ENCODE assay signal across 22 mouse cellular contexts in genomic region chr4:46095826-46096159, GRCm38 (mm10). TPM values are rescaled to one million over a fixed set of nuclear protein-coding genes. Genes with fewer than 3 reads are reported as not detected.
DNase-seq lines count a peak whose midpoint lies in the region; ATAC-seq and TF ChIP-seq lines count a peak whose summit lies in the region.
"Had no signal": no experiment of that assay in that cellular context is flagged by ENCODE, and none has a peak within 500 bp of the region (broad histone marks: within the 10 kb centered on the region; RNA-seq: fewer than 3 reads in every experiment).

No protein-coding gene starts in this region.

- H3K36me3 ChIP-seq in heart, adult 2 months (ENCODE audit: control insufficient read depth, insufficient read depth, low read length) = no peaks in the 10 kb centered on the region
- no peaks in the 10 kb centered on the region for H3K36me3 ChIP-seq in MEL (ENCODE audit: control insufficient read depth in 1 of 2, insufficient read depth in 2 of 2, low read length in 2 of 2)
- H3K36me3 ChIP-seq: embryonic facial prominence, embryonic 12.5 days; embryonic facial prominence, embryonic 15.5 days; hindbrain, embryonic 12.5 days had no signal

- H3K27me3 ChIP-seq in heart, adult 2 months (ENCODE audit: control insufficient read depth, insufficient read depth, low read length) = no peaks in the 10 kb centered on the region
- H3K27me3 ChIP-seq in MEL (ENCODE audit: control insufficient read depth in 1 of 2, insufficient read depth in 2 of 2, low read length in 2 of 2) = no peaks in the 10 kb centered on the region
- H3K27me3 ChIP-seq: embryonic facial prominence, embryonic 12.5 days; embryonic facial prominence, embryonic 15.5 days; heart, embryonic 12.5 days; heart, embryonic 15.5 days; hindbrain, embryonic 12.5 days; Patski had no signal

- no peak for ATAC-seq in megakaryocyte, adult 5-6 weeks (ENCODE audit: poor library complexity, severe bottlenecking)
- ATAC-seq: intestine, embryonic 16.5 days; Patski had no signal

- peaks cover 6% of the 10 kb centered on the region; the same call in 1 of the 2 replicates for H3K4me1 ChIP-seq in heart, adult 2 months (ENCODE audit: control insufficient read depth, insufficient read depth, low read length)
- peaks cover 0 to 11% of the 10 kb centered on the region in 2 experiments; a peak in 2 of 4 replicates for H3K4me1 ChIP-seq in MEL (ENCODE audit: control insufficient read depth in 1 of 2, insufficient read depth in 2 of 2, low read length in 2 of 2)
- H3K4me1 ChIP-seq in olfactory bulb, adult 2 months (ENCODE audit: control insufficient read depth, insufficient read depth, low read length) = peaks cover 59% of the 10 kb centered on the region

- no peaks in the 10 kb centered on the region for H3K79me2 ChIP-seq in heart, adult 2 months (replicated peaks; ENCODE audit: control insufficient read depth, insufficient read depth, low read length)
- H3K79me2 ChIP-seq in MEL (ENCODE audit: control insufficient read depth, insufficient read depth, low read length, poor library complexity) = no peaks in the 10 kb centered on the region

- H3K9ac ChIP-seq in heart, adult 2 months (ENCODE audit: low read depth, low read length) = no peak overlapping the region
- no peak overlapping the region for H3K9ac ChIP-seq in MEL (ENCODE audit: control insufficient read depth, low read depth, low read length, poor library complexity, severe bottlenecking)
- H3K9ac ChIP-seq: embryonic facial prominence, embryonic 12.5 days; embryonic facial prominence, embryonic 15.5 days; forebrain, postnatal 0 days; heart, embryonic 12.5 days; heart, embryonic 15.5 days; hindbrain, embryonic 12.5 days had no signal

- intact Hi-C loops in heart, adult 2 months (cut with DNase I) = no loop called here

- no peak for TF ChIP-seq RAD21 in MEL (IDR thresholded peaks at IDR 0.05; ENCODE audit: low read depth, low read length)

- peak overlapping the region; percentile 42 for H3K27ac ChIP-seq in heart, adult 2 months
- H3K27ac ChIP-seq in layer of hippocampus, adult 2 months = peak overlapping the region; percentile 54
- no peak overlapping the region for H3K27ac ChIP-seq in MEL (ENCODE audit: control insufficient read depth, low read depth, low read length)
- H3K27ac ChIP-seq in olfactory bulb, adult 2 months (ENCODE audit: insufficient read depth, low read depth, low read length) = peak overlapping the region; percentile 85
- H3K27ac ChIP-seq: embryonic facial prominence, embryonic 12.5 days; embryonic facial prominence, embryonic 15.5 days; heart, embryonic 15.5 days; hindbrain, embryonic 12.5 days; hindbrain, postnatal 0 days had no signal

- no peaks in the 10 kb centered on the region for H3K9me3 ChIP-seq in MEL (replicated peaks; ENCODE audit: insufficient read depth, low read length)
- H3K9me3 ChIP-seq: embryonic facial prominence, embryonic 12.5 days; embryonic facial prominence, embryonic 15.5 days; heart, embryonic 12.5 days; heart, embryonic 15.5 days; hindbrain, embryonic 12.5 days had no signal

- no peak for TF ChIP-seq EP300 in heart, adult 2 months (IDR thresholded peaks at IDR 0.05; ENCODE audit: insufficient read depth, low read depth, low read length)
- no peak for TF ChIP-seq EP300 in MEL (IDR thresholded peaks at IDR 0.05; ENCODE audit: low read depth in 1 of 2, low read length in 2 of 2)

- 98% methylated on average over 3 of the region's 3 CpGs for WGBS in heart, adult 2 months
- WGBS in olfactory bulb, adult 2 months = 89% methylated on average over 3 of the region's 3 CpGs

- no peak for DNase-seq in heart, adult 2 months
- no peak for DNase-seq in heart, adult 9 months (ENCODE audit: low spot score in 2 of 2)
- no peak for DNase-seq in layer of hippocampus, adult 2 months (ENCODE audit: low spot score in 2 of 2)
- no peak for DNase-seq in layer of hippocampus, postnatal 14 days (ENCODE audit: low spot score in 2 of 2)
- DNase-seq in MEL (ENCODE audit: low read depth, low spot score) = no peak
- DNase-seq: adrenal gland, postnatal 10 days; adrenal gland, postnatal 36 days; cerebellum, postnatal 36 days; gastrocnemius, postnatal 36 days; kidney, adult 18-20 months had no signal

- TF ChIP-seq CTCF in heart, adult 2 months (IDR thresholded peaks at IDR 0.05) = no peak
- TF ChIP-seq CTCF in layer of hippocampus, adult 2 months (conservative IDR thresholded peaks at IDR 0.05) = no peak
- no peak for TF ChIP-seq CTCF in MEL (IDR thresholded peaks at IDR 0.05 in 2 of 3, conservative IDR thresholded peaks at IDR 0.05 in 1 of 3; ENCODE audit: control insufficient read depth in 1 of 3, insufficient read depth in 1 of 3, low read depth in 2 of 3, low read length in 3 of 3, poor library complexity in 1 of 3, severe bottlenecking in 1 of 3)
- TF ChIP-seq CTCF in olfactory bulb, adult 2 months (IDR thresholded peaks at IDR 0.05; ENCODE audit: insufficient read depth, low read depth, low read length) = no peak

- TF ChIP-seq POLR2A in heart, adult 2 months (IDR thresholded peaks at IDR 0.05; ENCODE audit: insufficient read depth, low read depth, low read length) = no peak
- TF ChIP-seq POLR2A in MEL (IDR thresholded peaks at IDR 0.05; ENCODE audit: control insufficient read depth in 1 of 2, insufficient read depth in 1 of 2, low read depth in 1 of 2, low read length in 2 of 2, poor library complexity in 1 of 2) = no peak
- no peak for TF ChIP-seq POLR2A in olfactory bulb, adult 2 months (IDR thresholded peaks at IDR 0.05; ENCODE audit: insufficient read depth, low read depth, low read length)

- H3K4me3 ChIP-seq in heart, adult 2 months = no peak overlapping the region
- H3K4me3 ChIP-seq in layer of hippocampus, adult 2 months = no peak overlapping the region
- H3K4me3 ChIP-seq in MEL (ENCODE audit: control insufficient read depth in 1 of 2, insufficient read depth in 1 of 2, low read depth in 2 of 2, low read length in 2 of 2) = no peak overlapping the region
- no peak overlapping the region for H3K4me3 ChIP-seq in olfactory bulb, adult 2 months (ENCODE audit: insufficient read depth, low read depth, low read length)
- H3K4me3 ChIP-seq: embryonic facial prominence, embryonic 12.5 days; embryonic facial prominence, embryonic 15.5 days; heart, embryonic 12.5 days; heart, embryonic 15.5 days; hindbrain, embryonic 12.5 days had no signal

TF ChIP-seq in MEL, 35 proteins besides CTCF, POLR2A, EP300 and RAD21:
- TF ChIP-seq ZKSCAN1 (IDR thresholded peaks at IDR 0.05; ENCODE audit: low read depth, low read length) = peak; percentile 66; the same call in 1 of the 2 replicates
- TF ChIP-seq MYC (IDR thresholded peaks at IDR 0.05; ENCODE audit: low read depth, low read length) = no peak

RNA-seq across cellular contexts. Expression of gene Ncbp1, which starts 42.6 kb away (rescaled TPM):
- 10 to 100 TPM; 19.1 to 21.0 TPM for total RNA-seq in heart, adult 2 months (2021)
- polyA plus RNA-seq in heart, adult 2 months (2012; rRNA removed) = 14.9 and 26.0 TPM in 2 replicates
- total RNA-seq in layer of hippocampus, adult 2 months (2021) = 10 to 100 TPM; 57.1 to 57.2 TPM
- 10 to 100 TPM; 55.0 to 56.1 TPM for total RNA-seq in layer of hippocampus, postnatal 14 days (2021)
- 86.6 and 95.9 TPM in 2 replicates for total RNA-seq in MEL (2012; rRNA removed)
- polyA plus RNA-seq in MEL (2012; ENCODE audit: insufficient read depth in 1 of 2, insufficient read length in 2 of 2, low read depth in 1 of 2, low replicate concordance in 2 of 2, missing spikeins in 1 of 2) = 100 to 1,000 TPM in 1 of 2 experiments, not detected in 1; 106 TPM
- not detected in 2 replicates for polyA plus RNA-seq in olfactory bulb, adult 2 months (2012; ENCODE audit: insufficient read depth, insufficient read length, low replicate concordance, missing spikeins)
- total RNA-seq in megakaryocyte, adult 5-6 weeks (2015) = 53.8 and 57.3 TPM in 2 replicates
- total RNA-seq in megakaryocyte, adult 5-6 weeks (2017) = 67.1 and 70.0 TPM in 2 replicates

RNA-seq across cellular contexts. Expression of gene Tstd2, which starts 42.7 kb away (rescaled TPM):
- 10 to 100 TPM; 13.4 to 14.9 TPM for total RNA-seq in heart, adult 2 months (2021)
- 9.2 and 12.2 TPM in 2 replicates for polyA plus RNA-seq in heart, adult 2 months (2012; rRNA removed)
- 10 to 100 TPM; 15.6 to 18.8 TPM for total RNA-seq in layer of hippocampus, adult 2 months (2021)
- 10 to 100 TPM; 18.5 to 20.1 TPM for total RNA-seq in layer of hippocampus, postnatal 14 days (2021)
- total RNA-seq in MEL (2012; rRNA removed) = 26.0 and 30.1 TPM in 2 replicates
- polyA plus RNA-seq in MEL (2012; ENCODE audit: insufficient read depth in 1 of 2, insufficient read length in 2 of 2, low read depth in 1 of 2, low replicate concordance in 2 of 2, missing spikeins in 1 of 2) = 10 to 100 TPM in 1 of 2 experiments, not detected in 1; 27.8 TPM
- polyA plus RNA-seq in olfactory bulb, adult 2 months (2012; ENCODE audit: insufficient read depth, insufficient read length, low replicate concordance, missing spikeins) = not detected in 2 replicates
- 21.5 and 22.1 TPM in 2 replicates for total RNA-seq in megakaryocyte, adult 5-6 weeks (2015)
- 26.3 and 26.5 TPM in 2 replicates for total RNA-seq in megakaryocyte, adult 5-6 weeks (2017)

RNA-seq across cellular contexts. Expression of gene Tmod1, which starts 57.1 kb away (rescaled TPM):
- total RNA-seq in heart, adult 2 months (2021) = 100 to 1,000 TPM; 250 to 264 TPM
- polyA plus RNA-seq in heart, adult 2 months (2012; rRNA removed) = 142 and 220 TPM in 2 replicates
- 10 to 100 TPM; 21.5 to 25.9 TPM for total RNA-seq in layer of hippocampus, adult 2 months (2021)
- total RNA-seq in layer of hippocampus, postnatal 14 days (2021) = 10 to 100 TPM; 11.9 to 13.5 TPM
- total RNA-seq in MEL (2012; rRNA removed) = 2.2 and 2.3 TPM in 2 replicates
- 1 to 10 TPM in 1 of 2 experiments, not detected in 1; 8.1 TPM for polyA plus RNA-seq in MEL (2012; ENCODE audit: insufficient read depth in 1 of 2, insufficient read length in 2 of 2, low read depth in 1 of 2, low replicate concordance in 2 of 2, missing spikeins in 1 of 2)
- not detected in 2 replicates for polyA plus RNA-seq in olfactory bulb, adult 2 months (2012; ENCODE audit: insufficient read depth, insufficient read length, low replicate concordance, missing spikeins)
- total RNA-seq in megakaryocyte, adult 5-6 weeks (2015) = 0.13 and 0.23 TPM in 2 replicates
- 0.26 and 0.69 TPM in 2 replicates for total RNA-seq in megakaryocyte, adult 5-6 weeks (2017)
- total RNA-seq: granulocyte monocyte progenitor cell, adult 5-6 weeks had no signal

Comparison
In these comparisons a context has a peak if more than half of its experiments do, and no peak if none do; other contexts are left out.
1. RNA of gene Tmod1, which starts 57.1 kb away (total RNA-seq): 250 to 264 TPM in heart, adult 2 months; 21.5 to 25.9 TPM in layer of hippocampus, adult 2 months, 11.9 to 13.5 TPM in layer of hippocampus, postnatal 14 days, 2.2 to 2.3 TPM in MEL and 0.13 to 0.69 TPM in megakaryocyte, adult 5-6 weeks; every median in the first group is over 4 times any median in the second.